Mouse (Mus musculus): ENCODE measurements around the gene Coq9. TPM values are rescaled to one million over a fixed set of nuclear protein-coding genes. Genes with fewer than 3 reads are reported as not detected.

Gene Coq9
- polyA plus RNA-seq, 1 experiment: 234 TPM

DNA sequence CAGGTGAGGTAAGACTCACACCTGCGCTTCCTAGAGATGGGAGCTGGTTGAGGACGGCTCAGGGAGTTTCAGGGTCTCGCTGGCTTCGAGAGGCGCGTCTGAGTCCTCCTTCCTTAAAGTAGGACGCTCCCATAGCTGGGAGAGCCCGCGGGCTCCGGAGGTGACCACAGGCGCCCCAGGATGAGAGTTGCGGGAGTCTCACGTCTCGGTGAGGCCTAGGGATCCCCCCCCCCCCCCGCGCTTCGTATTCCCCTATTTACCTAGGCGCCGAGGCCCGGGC is 37.7 kb downstream of the Coq9 start:
- no peak for TF ChIP-seq GATA1 (IDR thresholded peaks at IDR 0.05; ENCODE audit: low read length)

DNA sequence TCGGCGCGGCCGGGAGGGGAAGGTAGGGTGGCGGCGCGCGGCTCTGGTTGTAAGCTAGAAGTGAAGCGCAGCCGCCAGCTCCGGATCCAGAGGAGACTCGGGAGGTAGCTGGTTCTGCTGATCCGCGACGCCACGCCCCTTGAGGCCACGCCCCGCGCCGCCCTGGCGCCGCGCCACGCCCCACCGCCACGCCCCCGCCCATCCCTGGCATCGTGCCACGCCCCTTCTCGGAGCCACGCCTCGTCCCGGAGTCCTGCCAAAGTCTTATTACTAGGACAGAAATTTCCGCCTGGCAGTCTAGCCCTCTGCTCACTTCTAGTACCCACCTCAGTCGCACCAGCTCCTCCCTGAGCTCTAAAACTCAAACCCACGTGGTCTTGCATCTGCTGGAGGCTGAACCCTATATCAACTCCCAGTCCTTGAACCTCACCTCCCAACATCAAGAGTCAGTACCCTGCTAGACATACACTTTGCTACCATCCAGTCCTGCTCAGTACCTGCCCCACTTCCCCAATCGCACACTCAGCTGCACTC is 38.1 kb downstream of the Coq9 start, which contains the start of gene Dok4:
Gene Dok4 (minus strand): TSS at position 134 of the 534 bp plus-strand sequence.
- no peak for TF ChIP-seq GATA1 (IDR thresholded peaks at IDR 0.05; ENCODE audit: low read length)

DNA sequence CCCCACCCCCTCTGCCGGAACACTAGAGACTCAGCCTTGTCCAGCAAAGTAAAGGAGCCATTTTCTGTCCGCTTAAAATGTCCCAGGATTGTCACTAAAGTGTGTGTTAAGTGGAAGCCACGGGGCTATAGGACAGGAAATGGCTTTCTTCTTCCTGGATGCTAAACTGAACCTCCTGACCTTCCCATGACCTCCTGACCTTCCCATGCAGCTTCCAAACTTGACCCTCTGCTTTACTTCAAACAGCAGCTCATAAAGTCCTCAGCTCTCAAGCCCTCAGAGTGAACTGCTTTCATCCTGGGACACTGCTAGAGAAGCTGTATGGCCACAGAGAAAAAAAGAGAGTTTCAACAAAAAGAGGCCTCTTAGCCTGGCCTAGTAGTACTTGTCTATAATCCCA is 38.7 kb downstream of the Coq9 start:
- TF ChIP-seq GATA1 (IDR thresholded peaks at IDR 0.05; ENCODE audit: low read length): no peak

DNA sequence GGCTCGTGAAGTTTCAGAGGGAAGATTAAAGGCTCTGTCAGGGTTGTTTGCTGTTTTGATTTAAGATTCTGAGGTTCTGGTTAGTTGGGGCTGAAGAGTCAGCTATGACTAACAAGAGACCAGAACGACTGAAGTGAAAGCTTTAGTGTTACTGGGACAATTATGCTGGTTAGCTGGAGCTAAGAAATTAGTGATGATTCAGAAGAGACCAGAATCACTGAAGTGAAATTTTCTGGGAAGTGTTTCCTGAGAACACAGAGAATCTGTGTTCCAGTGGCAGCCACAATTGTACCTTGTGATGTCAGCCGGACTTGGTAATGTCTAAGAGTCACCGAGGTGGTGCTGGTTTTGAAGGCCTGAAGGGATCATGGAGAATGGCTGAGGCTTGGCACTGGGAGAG is 42.6 kb downstream of the Coq9 start:
- no peak for TF ChIP-seq GATA1 (IDR thresholded peaks at IDR 0.05; ENCODE audit: low read length)

DNA sequence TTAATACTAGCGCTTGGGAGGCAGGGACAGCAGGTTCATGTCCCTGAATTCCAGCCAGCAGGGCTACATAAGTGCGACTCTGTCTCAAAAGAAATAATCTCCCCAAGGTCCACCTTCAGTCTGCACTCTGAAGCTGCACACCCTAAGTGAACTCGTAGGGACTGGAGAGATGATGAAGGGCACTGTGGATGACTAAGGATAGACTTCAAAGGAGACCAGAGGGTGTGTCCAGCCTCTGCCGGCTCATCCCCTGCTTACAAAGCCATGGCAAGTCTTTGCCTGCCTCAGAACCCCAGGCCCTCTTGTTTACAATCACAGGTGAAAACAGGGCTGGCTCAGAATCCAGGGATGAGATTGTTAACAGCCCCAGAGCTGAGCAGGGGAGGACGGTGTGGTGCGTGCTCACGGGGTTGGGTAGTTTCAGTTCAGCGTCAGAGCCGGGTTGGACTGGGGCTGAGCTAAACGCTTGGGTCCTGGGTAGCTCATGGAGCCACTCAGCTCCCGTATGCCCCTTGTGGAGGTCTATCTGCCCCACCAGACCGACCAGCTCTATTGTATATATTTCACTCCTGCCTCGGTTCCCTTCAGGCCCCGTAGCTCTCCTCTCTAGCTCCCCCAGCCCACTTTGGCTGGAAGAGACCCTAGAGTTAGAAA is 50.4 kb downstream of the Coq9 start:
- TF ChIP-seq GATA1 (IDR thresholded peaks at IDR 0.05; ENCODE audit: low read length): no peak

DNA sequence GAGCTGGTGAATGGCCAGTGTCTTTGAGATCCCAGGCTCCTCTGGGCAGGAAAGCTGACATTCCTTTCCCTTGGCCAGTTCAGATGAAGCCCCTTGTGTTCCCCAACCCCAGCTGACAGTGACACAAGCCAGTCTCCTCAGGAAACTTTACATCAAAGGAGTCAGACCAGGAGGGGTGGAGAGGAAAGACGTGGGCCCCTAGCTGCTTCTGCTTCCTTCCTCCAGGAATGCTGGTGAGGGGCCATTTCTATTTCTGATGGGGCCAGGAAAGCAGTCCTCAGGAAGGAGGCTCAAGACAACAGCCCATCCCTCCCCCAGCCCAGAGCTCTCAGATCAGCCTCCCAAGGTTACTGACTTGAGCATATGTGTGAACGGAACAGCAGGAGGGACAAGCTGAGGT is 54.8 kb downstream of the Coq9 start:
- TF ChIP-seq GATA1 (IDR thresholded peaks at IDR 0.05; ENCODE audit: low read length): no peak

DNA sequence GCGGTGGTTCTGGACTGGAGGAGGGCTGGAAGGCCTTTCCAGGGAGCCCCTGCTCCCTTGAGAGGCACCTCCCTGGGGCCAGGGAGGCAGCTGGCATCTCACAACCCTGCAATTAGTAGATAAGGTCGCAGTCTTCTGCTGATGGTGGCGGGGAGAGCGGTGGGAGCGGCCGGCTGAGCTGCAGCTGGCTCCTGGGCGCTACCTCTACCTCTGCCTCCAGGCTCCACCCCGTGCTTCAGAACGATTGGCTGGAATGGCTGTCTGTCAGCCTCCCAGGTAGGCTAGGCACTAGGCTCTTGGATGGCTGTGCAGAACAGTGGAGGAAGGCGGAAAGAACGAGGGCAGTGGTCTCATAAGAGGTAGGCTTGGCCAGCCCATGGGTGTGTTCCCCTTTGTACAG is 61.1 kb downstream of the Coq9 start:
- no peak for TF ChIP-seq GATA1 (IDR thresholded peaks at IDR 0.05; ENCODE audit: low read length)

DNA sequence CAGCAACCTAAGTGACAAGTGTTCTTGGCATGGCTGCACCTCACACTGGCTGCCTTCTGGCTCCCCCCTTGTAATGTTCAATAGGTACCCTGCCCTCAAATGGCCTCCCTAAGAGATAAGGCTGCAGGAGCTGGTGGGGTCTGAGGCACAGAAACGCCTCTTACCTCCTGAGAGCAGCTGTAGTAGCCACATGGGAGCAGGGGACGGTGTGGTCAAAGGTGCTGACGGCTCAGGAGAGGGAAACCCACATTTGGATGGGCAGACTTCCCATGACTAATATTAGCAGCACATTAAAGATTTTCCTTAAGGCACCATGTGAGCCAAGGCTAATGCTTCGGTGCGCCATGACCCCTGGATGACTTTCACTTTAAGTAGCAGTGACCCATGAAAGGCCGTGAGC is 62.5 kb downstream of the Coq9 start:
- TF ChIP-seq GATA1 (IDR thresholded peaks at IDR 0.05; ENCODE audit: low read length): no peak

DNA sequence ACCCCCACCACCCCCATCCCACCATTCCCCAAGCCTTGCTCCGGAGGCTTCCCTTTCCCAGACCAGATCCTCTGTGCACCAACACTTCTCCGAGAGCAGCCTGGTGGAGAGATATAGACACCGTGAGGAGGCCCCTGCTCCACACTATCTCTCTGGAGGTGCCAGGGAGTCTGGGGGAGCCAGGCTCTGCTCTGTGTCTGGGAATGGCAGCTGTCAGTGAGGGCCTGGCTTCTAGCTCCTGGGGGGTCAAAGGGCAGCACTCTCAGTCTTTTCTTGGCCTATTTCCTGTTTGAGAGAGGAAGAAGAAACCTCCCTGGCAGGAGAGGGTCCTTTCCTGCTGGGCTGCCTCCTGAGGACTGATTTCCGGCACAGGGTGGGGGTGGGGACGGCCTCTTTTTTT is 62.9 kb downstream of the Coq9 start:
- TF ChIP-seq GATA1 (IDR thresholded peaks at IDR 0.05; ENCODE audit: low read length): no peak

DNA sequence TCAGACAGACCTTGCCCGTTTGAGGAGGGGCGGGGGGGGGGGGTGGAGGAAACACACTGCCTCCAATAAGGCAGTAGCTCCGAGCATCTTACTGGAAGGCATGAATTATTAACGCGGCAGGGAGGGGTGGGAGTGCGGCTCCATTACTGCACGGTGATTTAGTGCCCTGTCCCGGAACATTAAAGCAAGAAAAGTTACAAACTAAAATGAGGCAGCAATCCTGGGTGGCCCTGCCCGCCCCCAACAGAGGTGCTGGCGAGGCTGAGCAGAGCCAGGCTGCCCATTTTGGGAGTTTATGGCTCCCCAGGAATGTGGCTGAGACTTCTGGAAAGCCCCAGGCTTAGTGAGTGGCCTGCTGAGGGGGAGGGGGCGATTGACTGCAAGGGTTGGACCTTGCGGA is 65.6 kb downstream of the Coq9 start:
- no peak for TF ChIP-seq GATA1 (IDR thresholded peaks at IDR 0.05; ENCODE audit: low read length)

Other genes with a start within 250 kb of the Coq9 start
- 12.4 and 12.9 TPM in 2 replicates for gene Rspry1, start 236.4 kb upstream of the Coq9 start, polyA plus RNA-seq (2012)
- gene Fam192a, start 236.3 kb upstream of the Coq9 start, polyA plus RNA-seq (2012): 106 and 163 TPM in 2 replicates
- gene Arl2bp, start 171.7 kb upstream of the Coq9 start, polyA plus RNA-seq (2012): 91.2 and 237 TPM in 2 replicates
- not detected in 2 replicates for gene Pllp, start 142.0 kb upstream of the Coq9 start, polyA plus RNA-seq (2012)
- not detected in 2 replicates for gene Ccl22, start 92.7 kb upstream of the Coq9 start, polyA plus RNA-seq (2012)
- gene Cx3cl1, start 66.3 kb upstream of the Coq9 start, polyA plus RNA-seq (2012): not detected in 2 replicates
- not detected in 2 replicates for gene Ccl17, start 27.9 kb upstream of the Coq9 start, polyA plus RNA-seq (2012)
- gene Ciapin1, start within 50 bp of the Coq9 start, polyA plus RNA-seq (2012): 268 and 743 TPM in 2 replicates
- gene Polr2c, start 19.1 kb downstream of the Coq9 start, polyA plus RNA-seq (2012): 28.3 and 30.8 TPM in 2 replicates
- gene Dok4, start 38.0 kb downstream of the Coq9 start, polyA plus RNA-seq (2012): 0.15 and 0.22 TPM in 2 replicates
- 1.4 and 1.6 TPM in 2 replicates for gene Ccdc102a, start 79.8 kb downstream of the Coq9 start, polyA plus RNA-seq (2012)
- not detected in 2 replicates for gene Adgrg5, start 85.4 kb downstream of the Coq9 start, polyA plus RNA-seq (2012)
- gene Adgrg1, start 136.4 kb downstream of the Coq9 start, polyA plus RNA-seq (2012): 124 and 249 TPM in 2 replicates
- gene Adgrg3, start 179.4 kb downstream of the Coq9 start, polyA plus RNA-seq (2012): 0.18 TPM in 1 of 2 replicates, not detected in the other
- not detected in 2 replicates for gene Drc7, start 216.8 kb downstream of the Coq9 start, polyA plus RNA-seq (2012)
- gene Katnb1, start 242.9 kb downstream of the Coq9 start, polyA plus RNA-seq (2012): 31.7 and 45.0 TPM in 2 replicates

Data from G1E-ER4 (cell line).